Mouse (Mus musculus) lung, postnatal 0 days (tissue): Measurements from ENCODE around the gene Phf21a.

ENCODE experiments used
- CTCF ChIP-seq: IDR thresholded peaks from 2 replicates; pipeline ENCODE4 v1.5.1; 2016; ENCODE audit warnings: antibody characterized with exemption, mild to moderate bottlenecking
- EP300 ChIP-seq: IDR thresholded peaks from 2 replicates; pipeline ENCODE4 v1.6.1; 2016; ENCODE audit warnings: antibody characterized with exemption, mild to moderate bottlenecking, control low read depth

- TF ChIP-seq CTCF (no peak), EP300 (no peak)
These were observed 36.2 kb upstream of the Phf21a start for GRCm38 (mm10) chr2:92056760-92057159.
